Mouse (Mus musculus) CD4-positive, CD25-positive, alpha-beta regulatory T cell (primary cell): ENCODE data around the gene Ppp1r14d. TPM values are rescaled to one million over a fixed set of nuclear protein-coding genes. Genes with fewer than 3 reads are reported as not detected.

Source experiments
- polyA plus RNA-seq: library from polyadenylated mRNA; unstranded; fragments of 100-300 nt; shearing (Covaris generic); gene quantifications from one replicate; pipeline ENCODE4 v1.2.1, GENCODE M21; 2017

The Ppp1r14d gene
- polyA plus RNA-seq: not detected

DNA sequence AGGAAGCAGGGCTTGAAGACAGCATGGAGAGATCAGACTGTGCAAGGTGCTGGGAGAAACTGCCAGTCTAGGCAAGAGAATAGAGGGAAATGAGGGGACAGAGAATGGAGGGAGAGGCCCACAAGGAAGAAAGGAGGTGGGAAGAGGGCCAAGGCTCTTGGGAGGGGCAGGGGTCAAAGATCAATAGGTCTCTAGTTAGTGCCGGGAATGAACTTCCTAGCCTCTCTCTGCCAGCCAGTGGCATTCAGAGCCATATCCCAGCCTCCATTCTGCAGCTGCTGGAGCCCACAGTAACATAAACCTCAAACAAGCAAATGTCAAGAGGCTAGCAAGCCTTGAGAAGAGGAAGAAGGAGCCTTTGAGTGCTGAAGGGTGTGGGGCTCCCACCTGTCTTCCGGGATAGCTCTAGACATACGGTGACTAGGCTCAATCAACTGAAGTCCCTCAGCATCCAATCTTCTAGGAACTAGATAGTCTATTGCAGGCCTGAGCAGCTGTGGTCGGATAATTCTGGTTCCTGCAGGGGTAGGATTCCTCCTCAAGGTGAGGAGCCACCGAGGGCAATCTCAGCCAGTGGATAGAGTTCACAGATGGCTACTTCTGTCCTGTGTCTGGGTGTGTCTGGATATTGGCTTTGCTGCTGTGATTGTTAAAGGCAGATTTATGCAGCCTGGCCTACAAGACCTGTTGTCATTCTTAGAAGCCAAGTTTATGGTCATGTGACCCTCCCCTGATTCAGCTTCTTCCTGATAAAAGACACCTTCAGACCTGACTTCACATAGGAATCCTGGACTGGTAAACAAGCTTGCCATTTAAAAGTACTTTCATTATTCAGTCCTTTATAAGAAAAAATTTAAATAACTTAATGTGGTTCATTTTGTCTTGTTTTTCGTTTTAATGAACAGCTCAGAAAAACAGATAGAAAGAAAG, at the start of gene Ppp1r14d:
TSS of gene Ppp1r14d (minus strand) at position 132 of the 930 bp plus-strand sequence.

DNA sequence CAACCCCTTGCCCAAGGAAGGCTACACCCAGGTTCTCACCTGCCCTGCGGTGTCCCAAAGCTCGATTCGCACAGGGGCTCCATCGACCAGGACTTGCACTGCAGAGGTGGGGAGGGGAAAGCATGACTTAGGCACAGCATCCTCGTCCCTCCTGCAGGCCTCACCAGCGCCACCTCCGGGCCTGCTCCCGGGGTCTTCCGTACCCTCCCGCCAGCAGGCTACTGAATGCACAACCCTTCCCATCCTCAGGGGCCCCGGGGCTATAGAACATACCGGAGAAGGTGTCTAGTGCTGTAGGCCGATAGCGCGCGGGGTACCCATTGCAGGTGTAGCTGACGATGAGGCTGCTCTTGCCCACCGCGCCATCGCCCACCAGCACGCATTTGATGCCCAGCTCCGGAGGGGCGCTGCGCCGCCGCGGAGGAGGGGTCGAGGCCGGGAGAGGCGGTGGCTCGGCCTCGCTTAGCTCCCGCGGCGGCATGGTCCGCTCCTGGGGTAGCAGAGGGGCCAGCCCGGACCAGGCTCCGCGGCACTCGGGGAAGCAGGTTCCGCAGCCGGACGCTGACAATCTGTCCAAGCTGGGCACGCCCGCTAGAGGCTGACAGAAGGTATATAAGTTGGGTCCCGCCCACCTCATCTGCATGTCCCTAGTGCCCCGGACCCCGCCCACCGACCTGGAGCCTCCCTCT, 41.1 kb upstream of the Ppp1r14d start, which contains the start of gene Rhov:
TSS of gene Rhov (minus strand) at position 630 of the 689 bp plus-strand sequence.

DNA sequence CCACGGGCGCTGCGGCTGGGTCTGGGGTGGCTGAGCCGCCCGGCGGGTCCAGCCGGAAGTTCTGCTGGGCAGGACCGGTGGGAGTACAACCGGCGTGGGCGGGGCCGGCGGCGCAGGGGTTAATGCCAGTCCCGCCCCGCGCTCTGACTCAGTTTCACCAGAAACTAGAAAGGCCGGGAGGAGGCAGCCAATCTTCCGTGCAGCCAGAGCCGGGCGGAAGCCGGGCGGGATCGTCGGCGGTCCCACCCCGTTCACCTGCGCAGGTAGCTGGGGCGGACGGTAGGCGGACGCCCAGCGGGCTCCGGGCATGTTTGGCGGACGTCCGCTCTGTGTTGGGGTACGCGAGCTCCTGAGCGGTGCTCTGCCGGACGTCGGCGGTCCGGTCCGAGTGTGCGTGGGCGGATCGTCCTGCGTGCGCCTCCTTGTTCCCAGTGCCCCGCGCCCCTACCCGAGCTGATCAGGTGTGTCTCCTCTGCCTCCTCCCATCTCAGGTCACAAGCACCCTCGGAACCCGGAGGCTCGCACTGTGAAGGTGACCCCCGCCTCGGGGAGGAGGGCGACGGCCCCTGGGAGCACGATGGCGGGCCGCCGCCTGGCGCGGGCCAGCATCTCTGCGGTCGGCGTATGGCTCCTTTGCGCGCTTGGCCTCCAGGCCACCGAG, 7.6 kb upstream of the Ppp1r14d start, which contains the start of gene Spint1:
TSS of gene Spint1 (plus strand) at position 153 of the 661 bp plus-strand sequence.

DNA sequence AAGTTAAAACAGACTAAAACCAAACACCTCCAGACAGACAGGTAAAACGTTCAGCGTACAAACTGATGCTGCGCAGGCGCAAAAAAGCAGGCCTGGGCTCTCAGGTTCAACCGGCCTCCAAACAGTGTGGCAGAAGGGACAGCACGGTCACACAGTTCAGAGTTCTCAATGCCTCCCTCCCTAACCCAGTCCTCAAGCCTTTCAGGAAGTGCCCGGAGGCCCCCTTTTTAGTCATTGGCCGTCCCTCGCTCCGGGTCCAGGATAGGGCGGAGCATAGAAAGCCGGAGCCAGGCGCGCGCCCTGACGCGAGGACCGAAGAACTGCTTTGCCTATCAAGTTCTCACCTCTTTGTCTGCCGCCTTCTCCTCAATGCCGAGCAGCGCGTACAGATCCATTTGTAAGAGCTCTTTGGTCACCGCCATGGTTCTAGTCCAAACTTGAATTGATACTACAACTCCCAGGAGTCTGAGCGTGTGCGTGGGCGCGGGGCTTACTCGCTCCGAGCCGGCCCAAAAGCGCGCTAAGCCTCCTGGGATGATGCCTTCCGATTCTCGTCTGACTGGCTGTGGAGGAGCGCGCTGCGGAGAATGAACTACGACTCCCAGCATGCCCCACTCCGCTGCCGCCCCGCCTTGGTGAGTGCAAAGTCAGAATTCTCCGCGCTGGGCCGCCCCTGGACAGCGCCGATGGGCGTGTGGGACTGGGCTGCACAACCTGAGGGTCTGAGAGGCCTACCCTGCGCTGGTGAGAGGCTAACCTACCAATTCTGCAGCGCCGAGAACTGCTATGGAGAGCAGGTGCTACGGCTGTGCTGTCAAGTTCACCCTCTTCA, 21.1 kb downstream of the Ppp1r14d start, which contains the start of the genes Zfyve19 and Dnajc17:
TSS of gene Zfyve19 (plus strand) at position 274 of the 832 bp plus-strand sequence.
TSS of gene Dnajc17 (minus strand) at position 452 of the 832 bp plus-strand sequence.

DNA sequence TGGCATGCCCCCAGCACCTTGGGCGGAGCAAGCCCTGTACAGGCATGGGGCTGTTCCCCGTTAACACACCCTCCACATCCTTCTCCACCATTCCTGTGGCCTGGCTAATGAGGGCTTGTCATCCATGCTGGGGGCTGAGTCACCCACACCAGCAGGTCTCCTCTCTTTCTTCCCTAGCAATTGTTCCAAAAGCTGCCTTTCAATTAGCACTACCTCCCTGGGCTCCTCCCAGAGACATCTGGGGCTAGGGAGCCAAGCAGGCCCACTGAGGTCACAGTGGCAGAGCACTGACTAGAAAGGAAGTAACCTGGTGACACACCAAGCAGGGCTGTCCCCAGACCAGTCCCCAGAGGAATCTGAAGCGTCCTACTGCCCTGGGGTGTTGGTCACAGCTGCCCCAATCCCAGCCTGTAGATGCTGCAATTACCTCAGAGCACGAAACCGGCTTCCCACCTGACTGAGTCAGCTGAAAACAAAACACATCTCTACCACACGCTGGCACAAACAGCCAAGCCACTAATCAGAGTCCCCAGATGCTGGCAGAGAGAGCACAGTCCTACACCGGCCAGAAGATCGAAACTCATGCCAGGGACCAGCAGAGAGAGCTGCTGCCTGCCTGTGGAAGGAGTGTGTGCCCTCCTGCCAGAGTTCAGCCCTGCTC, 55.6 kb downstream of the Ppp1r14d start, which contains the start of gene Gm14137:
TSS of gene Gm14137 (plus strand) at position 519 of the 661 bp plus-strand sequence.

Other genes with a start within 250 kb of the Ppp1r14d start
- gene Ccdc32, start 200.5 kb downstream of the Ppp1r14d start, polyA plus RNA-seq: 21.6 TPM
- 2.3 TPM for gene Rpusd2, start 195.1 kb downstream of the Ppp1r14d start, polyA plus RNA-seq
- gene Knl1, start 182.8 kb downstream of the Ppp1r14d start, polyA plus RNA-seq: 2.5 TPM
- 4.6 TPM for gene Rad51, start 117.1 kb downstream of the Ppp1r14d start, polyA plus RNA-seq
- 28.5 TPM for gene Rmdn3, start 72.9 kb downstream of the Ppp1r14d start, polyA plus RNA-seq
- gene Gchfr, start 62.1 kb downstream of the Ppp1r14d start, polyA plus RNA-seq: not detected
- gene Gm14137, start 55.4 kb downstream of the Ppp1r14d start, polyA plus RNA-seq: 0.43 TPM
- gene Zfyve19, start 21.3 kb downstream of the Ppp1r14d start, polyA plus RNA-seq: 52.5 TPM
- 21.4 TPM for gene Dnajc17, start 21.1 kb downstream of the Ppp1r14d start, polyA plus RNA-seq
- gene Spint1, start 7.5 kb upstream of the Ppp1r14d start, polyA plus RNA-seq: 0.29 TPM
- gene Rhov, start 41.4 kb upstream of the Ppp1r14d start, polyA plus RNA-seq: 0.20 TPM
- gene Vps18, start 58.8 kb upstream of the Ppp1r14d start, polyA plus RNA-seq: 13.7 TPM
- not detected for gene Dll4, start 95.9 kb upstream of the Ppp1r14d start, polyA plus RNA-seq
- gene Chac1, start 121.3 kb upstream of the Ppp1r14d start, polyA plus RNA-seq: not detected
- gene Ino80, start 247.8 kb upstream of the Ppp1r14d start, polyA plus RNA-seq: 5.5 TPM